Mouse (Mus musculus) CH12.LX (cell line): ENCODE measurements around the gene Gm2a. TPM values are rescaled to one million over a fixed set of nuclear protein-coding genes. Genes with fewer than 3 reads are reported as not detected.
"Not testable (repeated sequence)": the region's sequence is repeated elsewhere in the genome, so short reads cannot be mapped to it uniquely, and the experiment has no call there.

Experiments
- DNase-seq: peaks from one replicate; pipeline ENCODE4 v3.0.0-alpha.2; 2013; ENCODE audit errors: extremely low read depth
- H3K27ac ChIP-seq: 2 replicates; pipeline ENCODE4 v1.5.1; 2012; ENCODE audit warnings: low read depth, mild to moderate bottlenecking, control low read depth, moderate library complexity; ENCODE audit not compliant: insufficient read depth
- H3K27me3 ChIP-seq: replicated peaks from 2 replicates; pipeline ENCODE3; 2012; ENCODE audit warnings: inconsistent platforms
- H3K36me3 ChIP-seq, 2 experiments: replicated peaks in 1 of 2; 2 replicates each; pipeline versions ENCODE3 to v1.6.1; 2012; ENCODE audit warnings: inconsistent platforms in 1 of 2, low read length in 1 of 2, mild to moderate bottlenecking in 1 of 2, mixed read lengths in 1 of 2, moderate library complexity in 1 of 2; ENCODE audit not compliant: control insufficient read depth in 1 of 2, insufficient read depth in 1 of 2
- H3K4me1 ChIP-seq, 2 experiments: 2 replicates each; pipeline ENCODE4 v1.6.1; 2012; ENCODE audit warnings: inconsistent platforms in 1 of 2, moderate library complexity in 1 of 2; ENCODE audit not compliant: insufficient read depth in 2 of 2, control insufficient read depth in 1 of 2
- H3K4me2 ChIP-seq: 2 replicates; pipeline ENCODE4 v1.6.1; 2012; ENCODE audit warnings: low read depth, mild to moderate bottlenecking, control low read depth; ENCODE audit not compliant: poor library complexity, insufficient read depth, severe bottlenecking
- H3K4me3 ChIP-seq, 3 experiments: fragments of 150-350 bp in 1 of 3; sonication (generic) in 1 of 3; replicated peaks in 1 of 3; 2 replicates each; pipeline versions ENCODE3 to v1.5.1; 2011 to 2012; ENCODE audit warnings: low read depth in 2 of 3, low read length in 2 of 3, mild to moderate bottlenecking in 2 of 3, moderate library complexity in 2 of 3, control low read depth in 1 of 3, improper control_type of control experiment in 1 of 3, inconsistent platforms in 1 of 3, mixed read lengths in 1 of 3; ENCODE audit not compliant: poor library complexity in 1 of 3
- H3K79me2 ChIP-seq: replicated peaks from 2 replicates; pipeline ENCODE4 v1.6.1; 2012; ENCODE audit warnings: mild to moderate bottlenecking, moderate library complexity; ENCODE audit not compliant: control insufficient read depth, poor library complexity, insufficient read depth, severe bottlenecking; ENCODE audit errors: extremely low read depth
- H3K9ac ChIP-seq: 2 replicates; pipeline ENCODE4 v1.6.1; 2012; ENCODE audit warnings: low read depth, mild to moderate bottlenecking, control low read depth, moderate library complexity; ENCODE audit not compliant: insufficient read depth
- H3K9me3 ChIP-seq: replicated peaks from 2 replicates; pipeline ENCODE3; 2012; ENCODE audit warnings: low read length, inconsistent platforms, mixed read lengths
- BHLHE40 ChIP-seq: IDR thresholded peaks from 2 replicates; pipeline ENCODE4 v1.6.1; 2011; ENCODE audit warnings: mild to moderate bottlenecking, low read depth, low read length, improper control_type of control experiment
- CHD1 ChIP-seq: IDR thresholded peaks from 2 replicates; pipeline ENCODE4 v1.6.1; 2012; ENCODE audit warnings: low read depth, low read length, improper control_type of control experiment, inconsistent platforms
- JUN ChIP-seq: IDR thresholded peaks from 2 replicates; pipeline ENCODE4 v1.6.1; 2011; ENCODE audit warnings: low read depth, mild to moderate bottlenecking, low read length, improper control_type of control experiment, moderate library complexity; ENCODE audit not compliant: insufficient read depth
- JUND ChIP-seq: conservative IDR thresholded peaks from 2 replicates; pipeline ENCODE4 v1.6.1; 2011; ENCODE audit warnings: low read depth, low read length, improper control_type of control experiment
- MAFK ChIP-seq: IDR thresholded peaks from 2 replicates; pipeline ENCODE4 v1.6.1; 2011; ENCODE audit warnings: low read length, improper control_type of control experiment; ENCODE audit not compliant: insufficient replicate concordance
- MEF2A ChIP-seq: IDR thresholded peaks from 2 replicates; pipeline ENCODE4 v1.6.1; 2014; ENCODE audit warnings: low read depth, mild to moderate bottlenecking, inconsistent platforms, low read length, improper control_type of control experiment, borderline replicate concordance
- MXI1 ChIP-seq: IDR thresholded peaks from 2 replicates; pipeline ENCODE4 v1.6.1; 2011; ENCODE audit warnings: mild to moderate bottlenecking, low read depth, low read length, improper control_type of control experiment
- NELFE ChIP-seq: IDR thresholded peaks from 2 replicates; pipeline ENCODE4 v1.6.1; 2011; ENCODE audit warnings: low read depth, low read length, improper control_type of control experiment
- RCOR1 ChIP-seq: conservative IDR thresholded peaks from 2 replicates; pipeline ENCODE4 v1.6.1; 2012; ENCODE audit warnings: low read depth, mild to moderate bottlenecking, inconsistent platforms, low read length, improper control_type of control experiment
- UBTF ChIP-seq: IDR thresholded peaks from 2 replicates; pipeline ENCODE4 v1.6.1; 2012; ENCODE audit warnings: low read depth, mild to moderate bottlenecking, inconsistent platforms, low read length, improper control_type of control experiment, moderate library complexity
- dilution Hi-C: fragments of 300-500 bp; cut with MboI; formaldehyde crosslinking; loops from 2 replicates; pipeline ENCODE4 v1.14.3; 2020; ENCODE audit warnings: low sequenced_read_pairs; ENCODE audit not compliant: extremely low pct_unique_long_range_greater_than_20kb, extremely low pct_ligation_motif_present
- in situ Hi-C: fragments of 300-500 bp; cut with MboI; formaldehyde crosslinking; loops from 3 replicates; pipeline ENCODE4 v1.14.3; 2019; ENCODE audit warnings: low sequenced_read_pairs, low pct_ligation_motif_present, low pct_unique_long_range_greater_than_20kb, mixed read lengths
- polyA plus RNA-seq: library from polyadenylated mRNA; unstranded; fragments of >175 nt; gene quantifications from 2 replicates; pipeline ENCODE4 v1.2.1, GENCODE M21; 2012; ENCODE audit warnings: low read depth; ENCODE audit not compliant: insufficient read length
- total RNA-seq, 2 experiments: library from RNA; depleted of rRNA; stranded (reverse); fragments of 300-350 nt in 1 of 2; fragments of >200 nt in 1 of 2; gene quantifications; 2 replicates each; pipeline ENCODE4 v1.2.3; 2012 to 2014

Gm2a gene
- total and polyA plus RNA-seq, 3 experiments, result 10.0 to 26.5 (median 25.6) TPM

DNA sequence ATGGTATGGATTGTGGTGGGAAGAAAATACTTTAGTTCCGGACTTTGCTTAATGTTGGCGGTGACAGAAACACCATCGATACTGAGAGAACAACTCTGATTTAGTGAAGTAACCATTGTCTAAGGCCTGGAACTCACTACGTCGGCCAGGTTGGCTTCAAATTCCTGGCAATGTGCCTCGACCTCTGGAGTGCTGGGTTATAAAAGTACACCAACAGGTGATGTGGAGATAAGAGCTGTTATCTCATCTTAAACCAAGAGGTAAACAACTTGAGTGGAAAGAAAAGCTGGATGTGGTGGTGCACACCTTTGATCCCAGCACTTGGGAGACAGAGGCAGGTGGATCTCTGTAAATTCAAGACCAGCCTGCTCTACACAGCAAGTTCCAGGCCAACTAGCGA is 4.8 kb upstream of the Gm2a start:
- Histone ChIP-seq H3K36me3 (no peaks in the 10 kb centered on the region), H3K9me3 (no peaks in the 10 kb centered on the region), H3K4me3 (no peak overlapping the region), H3K4me1 (peaks cover 0 to 8% of the 10 kb centered on the region in 2 experiments; a peak in 1 of 4 replicates), H3K9ac (no peak overlapping the region), H3K79me2 (no peaks in the 10 kb centered on the region), H3K27me3 (no peaks in the 10 kb centered on the region), H3K27ac (no peak overlapping the region), H3K4me2 (no peak overlapping the region)
- TF ChIP-seq CHD1 (no peak), MXI1 (no peak)
- DNase-seq, result no peak
- in situ Hi-C loops (loop anchor here (5.0 kb wide), 1 partner anchor 54 kb away; no protein-coding TSS in a partner anchor), dilution Hi-C loops (no loop called here)

DNA sequence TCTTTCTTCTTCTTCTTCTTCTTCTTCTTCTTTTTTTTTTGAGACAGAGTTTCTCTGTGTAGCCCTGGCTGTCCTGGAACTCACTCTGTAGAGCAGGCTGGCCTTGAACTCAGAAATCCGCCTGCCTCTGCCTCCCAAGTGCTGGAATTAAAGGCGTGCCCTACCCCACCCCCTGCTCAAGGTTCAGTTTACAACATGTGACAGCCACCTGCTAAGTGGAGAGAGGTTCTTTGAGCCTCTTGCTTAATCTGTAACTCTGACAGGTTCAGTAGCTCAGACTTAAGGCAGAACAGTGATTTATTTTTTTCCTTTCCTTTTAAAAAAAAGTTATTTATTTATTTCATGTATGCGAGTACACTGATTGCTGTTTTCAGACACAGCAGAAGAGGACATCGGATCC is 1.6 kb upstream of the Gm2a start:
- H3K9ac ChIP-seq, H3K36me3 ChIP-seq, in situ Hi-C loops, H3K4me3 ChIP-seq, H3K27me3 ChIP-seq, DNase-seq, H3K79me2 ChIP-seq, H3K9me3 ChIP-seq, H3K4me2 ChIP-seq, dilution Hi-C loops, H3K27ac ChIP-seq: not testable (repeated sequence)
- H3K4me1 ChIP-seq, result peaks cover 14 to 34% of the 10 kb centered on the region in 2 experiments

DNA sequence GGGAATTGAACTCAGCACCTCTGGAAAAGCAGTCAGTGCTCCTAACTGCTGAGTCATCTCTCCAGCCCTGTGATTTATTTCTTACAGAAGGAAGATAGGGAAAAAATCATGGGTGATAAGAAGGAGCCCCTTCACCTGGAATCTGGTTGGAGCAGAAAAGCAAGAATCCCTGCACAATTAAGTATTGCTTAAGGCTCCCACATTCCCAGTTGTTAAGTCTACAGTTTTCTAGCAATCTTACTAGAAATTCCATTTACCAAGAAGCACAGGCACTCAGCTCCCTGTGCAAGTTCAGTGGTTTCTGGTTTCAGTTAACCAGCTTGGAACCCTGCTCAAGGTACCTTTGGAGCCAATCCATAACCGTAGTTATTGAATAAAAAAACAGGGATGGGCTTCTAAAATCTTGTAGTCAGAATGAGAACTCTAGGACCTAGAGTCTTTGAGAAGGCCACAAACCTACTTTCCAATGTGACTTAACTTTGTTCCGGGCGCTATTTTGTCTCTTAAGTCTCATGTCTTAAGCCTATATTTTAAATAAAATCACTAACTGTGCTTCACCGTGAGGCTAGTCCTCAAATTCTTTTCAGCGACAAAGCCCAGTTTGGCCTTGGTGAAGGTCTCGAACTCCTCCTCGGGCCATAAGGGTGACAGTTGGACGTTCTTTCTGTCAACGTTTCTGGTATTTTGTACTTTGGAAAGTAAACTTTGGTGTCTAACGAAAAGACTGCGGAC is 1.0 kb upstream of the Gm2a start:
- in situ Hi-C loops, result no loop called here
- Histone ChIP-seq H3K9ac (no peak overlapping the region), H3K36me3 (peaks cover 4 to 11% of the 10 kb centered on the region in 2 experiments)
- dilution Hi-C loops, result no loop called here
- TF ChIP-seq RCOR1 (no peak), JUN (no peak), NELFE (no peak), UBTF (no peak), BHLHE40 (no peak), JUND (no peak), MAFK (no peak), MEF2A (no peak)
- TF ChIP-seq, all 38 proteins: peak for 0
- H3K4me1 ChIP-seq, result peaks cover 14 to 34% of the 10 kb centered on the region in 2 experiments
- no peaks in the 10 kb centered on the region for H3K9me3 ChIP-seq
- DNase-seq, result no peak
- no peak overlapping the region for H3K27ac ChIP-seq
- no peaks in the 10 kb centered on the region for H3K27me3 ChIP-seq
- no peaks in the 10 kb centered on the region for H3K79me2 ChIP-seq
- H3K4me2 ChIP-seq, result no peak overlapping the region
- no peak overlapping the region for H3K4me3 ChIP-seq
